Mouse (Mus musculus) liver, embryonic 14.5 days (tissue): ENCODE results near the gene Thrap3.

Experiments
- CTCF ChIP-seq: IDR thresholded peaks from 2 replicates; pipeline ENCODE4 v1.5.1; 2016; ENCODE audit warnings: antibody characterized with exemption, low read depth, control low read depth
- EP300 ChIP-seq: IDR thresholded peaks from 2 replicates; pipeline ENCODE4 v1.6.1; 2016; ENCODE audit warnings: antibody characterized with exemption, low read depth

DNA sequence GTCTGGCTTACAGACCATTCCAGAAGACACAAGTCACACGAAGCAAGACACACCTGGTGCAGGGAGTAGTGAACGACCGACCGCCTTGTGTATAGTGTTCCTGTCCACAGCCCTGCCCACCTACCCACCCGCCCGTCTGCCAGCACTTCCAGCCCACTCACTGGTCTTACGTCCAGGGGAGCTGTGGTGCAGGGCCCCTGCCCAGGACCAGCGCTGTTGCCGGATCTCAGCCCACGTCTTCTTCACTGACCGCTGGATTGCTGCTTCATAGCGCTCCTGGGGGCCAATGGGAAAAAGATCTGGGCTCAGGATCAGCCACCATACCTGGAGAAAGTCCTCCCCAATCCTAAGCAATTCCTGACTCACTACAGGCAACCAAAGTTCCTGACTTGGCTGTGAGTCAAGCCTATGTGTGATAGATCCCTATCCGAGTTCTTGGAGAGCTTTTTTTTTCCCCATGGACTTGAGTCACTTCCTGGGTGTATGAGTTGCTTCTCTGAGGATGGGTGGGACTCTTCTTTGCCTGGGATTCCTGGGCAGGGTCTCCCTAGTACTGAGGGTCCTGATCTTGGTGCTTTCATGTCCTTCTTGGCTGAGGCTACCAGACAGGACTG, 37.4 kb upstream of the Thrap3 start:
- TF ChIP-seq EP300 (no peak), CTCF (no peak)
